Mouse (Mus musculus) hindbrain, embryonic 14.5 days (tissue): ENCODE measurements at regions not wholly inside any gene's neighbourhood (a gene's known extent, or its start where the extent isn't known, plus 50 kb on each side); places are given as distances from the start of the nearest gene placed in this dataset.
A peak's percentile ranks its signal among the peaks of the same experiment; 100 is the strongest.

ENCODE experiments used
- ATAC-seq: fragments of 200-750 bp; cut with Nextera tagmentation; 2 replicates; pipeline ENCODE4 v1.8.0; 2017; ENCODE audit warnings: moderate number of reproducible peaks, mild to moderate bottlenecking, moderate TSS enrichment, moderate library complexity; ENCODE audit not compliant: low FRiP score
- DNase-seq: peaks from one replicate; pipeline ENCODE4 v3.0.0-alpha.2; 2015; ENCODE audit warnings: low spot score
- H3K27ac ChIP-seq: fragments of 300-500 bp; sonication (generic); 2 replicates; pipeline ENCODE4 v1.5.1; 2014; ENCODE audit warnings: mild to moderate bottlenecking, moderate library complexity
- H3K27me3 ChIP-seq: fragments of 300-500 bp; sonication (generic); 2 replicates; pipeline ENCODE4 v1.6.1; 2014; ENCODE audit warnings: mild to moderate bottlenecking, low read length, mixed read lengths; ENCODE audit not compliant: control insufficient read depth, insufficient read depth
- H3K36me3 ChIP-seq: fragments of 300-500 bp; sonication (generic); replicated peaks from 2 replicates; pipeline ENCODE4 v1.6.1; 2014; ENCODE audit not compliant: control insufficient read depth, insufficient read depth
- H3K4me1 ChIP-seq: fragments of 300-500 bp; sonication (generic); replicated peaks from 2 replicates; pipeline ENCODE4 v1.6.1; 2014; ENCODE audit warnings: antibody characterized with exemption, low read length, mixed read lengths; ENCODE audit not compliant: control insufficient read depth, insufficient read depth
- H3K4me2 ChIP-seq: fragments of 300-500 bp; sonication (generic); replicated peaks from 2 replicates; pipeline ENCODE4 v1.6.1; 2014; ENCODE audit warnings: mild to moderate bottlenecking, moderate library complexity
- H3K4me3 ChIP-seq: fragments of 300-500 bp; sonication (generic); replicated peaks from 2 replicates; pipeline ENCODE4 v1.5.1; 2014; ENCODE audit warnings: mild to moderate bottlenecking, low read length
- H3K9ac ChIP-seq: fragments of 300-500 bp; sonication (generic); 2 replicates; pipeline ENCODE4 v1.6.1; 2014
- H3K9me3 ChIP-seq: fragments of 300-500 bp; sonication (generic); 2 replicates; pipeline ENCODE4 v1.6.1; 2016; ENCODE audit warnings: low read length; ENCODE audit not compliant: control insufficient read depth
- WGBS: fragments of 180-500 bp; shearing (Covaris S2); extraction: QIAGEN DNeasy Blood & Tissue Kit; methylation state at CpG from one replicate; pipeline ENCODE4 v1.1.7; 2014; 5-methylcytosine and 5-hydroxymethylcytosine counted together

DNA sequence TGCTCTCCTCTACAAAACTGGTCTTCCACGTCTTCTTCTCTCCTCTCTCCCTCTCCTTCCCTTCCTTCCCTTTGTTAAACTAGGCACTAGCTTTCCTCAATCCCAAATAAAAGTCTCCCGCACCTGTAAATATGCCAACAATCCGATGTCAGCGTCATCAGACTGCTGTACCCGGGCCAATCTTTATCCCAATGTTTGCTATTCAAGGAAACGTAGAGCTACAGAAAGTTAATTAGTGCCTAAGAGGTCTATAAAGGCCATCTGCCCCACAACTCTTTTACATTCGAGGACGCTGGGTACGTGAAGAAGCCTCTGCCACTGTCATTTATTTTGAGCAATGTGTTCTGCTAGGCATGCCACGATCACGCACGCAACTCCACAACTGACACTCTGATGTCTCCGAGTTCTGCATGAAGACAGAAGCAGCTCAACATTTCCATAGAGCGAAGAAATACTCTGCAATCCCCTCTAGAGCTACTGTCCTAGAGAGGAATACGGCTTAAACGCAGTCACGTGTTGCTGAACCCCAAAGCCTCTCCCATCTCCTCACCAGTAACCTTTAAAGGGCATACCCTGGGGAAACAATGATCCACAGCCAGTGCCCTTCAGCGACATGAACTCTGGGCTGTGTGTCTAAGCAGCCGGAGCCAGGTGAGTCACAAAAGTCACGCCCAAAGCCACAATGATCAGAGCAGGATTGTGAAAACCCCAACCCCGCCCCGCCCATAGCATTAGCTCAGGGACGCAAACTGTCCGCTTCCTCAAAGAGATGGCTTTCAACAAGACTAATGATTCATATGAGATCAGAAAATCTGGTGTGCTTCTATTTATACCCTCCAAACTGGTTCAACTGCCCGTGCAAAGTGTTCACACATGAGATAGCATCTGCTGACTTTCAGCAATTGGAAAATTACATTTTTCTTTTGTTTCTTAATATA lies 510.9 kb upstream of the Gm10131 start:
- DNase-seq (no peak), ATAC-seq (no peak)
- 77% methylated on average over 25 of the region's 25 CpGs for WGBS
- Histone ChIP-seq H3K9ac (no peak overlapping the region), H3K4me3 (no peak overlapping the region), H3K27ac (no peak overlapping the region), H3K4me2 (no peak overlapping the region), H3K36me3 (no peaks in the 10 kb centered on the region), H3K4me1 (no peaks in the 10 kb centered on the region), H3K27me3 (no peaks in the 10 kb centered on the region), H3K9me3 (no peaks in the 10 kb centered on the region)

- no peaks in the 10 kb centered on the region for H3K4me1 ChIP-seq
- 47% methylated on average over 5 of the region's 5 CpGs for WGBS
- no peak overlapping the region for H3K4me2 ChIP-seq
- no peak overlapping the region for H3K4me3 ChIP-seq
- no peak overlapping the region for H3K27ac ChIP-seq
- H3K36me3 ChIP-seq, result no peaks in the 10 kb centered on the region
- no peak overlapping the region for H3K9ac ChIP-seq
- no peaks in the 10 kb centered on the region for H3K27me3 ChIP-seq
- ATAC-seq (no peak), DNase-seq (no peak)
- H3K9me3 ChIP-seq, result no peaks in the 10 kb centered on the region
Observed at GRCm38 (mm10) chr8:34618046-34618445, 506.5 kb upstream of the Gm10131 start.

DNA sequence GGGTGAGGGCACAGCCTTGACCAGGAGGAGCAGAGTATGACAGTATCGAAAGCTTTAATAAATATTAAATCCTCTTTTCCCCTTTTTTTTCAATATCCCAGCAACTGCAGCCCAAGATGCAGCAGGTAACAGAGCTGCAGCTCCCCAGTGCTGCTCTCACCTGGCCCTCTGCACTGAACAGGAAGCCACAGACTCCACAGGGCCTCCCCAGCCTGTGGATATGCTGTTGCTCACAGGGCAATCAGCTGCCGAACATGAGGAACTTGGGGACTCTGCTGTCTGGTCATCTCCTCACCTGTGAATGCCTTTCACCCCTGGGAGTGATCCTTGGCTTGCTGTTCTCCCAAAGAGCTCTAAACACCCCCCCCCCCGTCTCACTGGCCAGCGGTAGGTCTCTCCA lies 503.4 kb upstream of the Gm10131 start:
- ATAC-seq, result no peak
- Histone ChIP-seq H3K36me3 (no peaks in the 10 kb centered on the region), H3K27ac (no peak overlapping the region), H3K4me1 (no peaks in the 10 kb centered on the region), H3K4me2 (no peak overlapping the region), H3K4me3 (no peak overlapping the region), H3K27me3 (no peaks in the 10 kb centered on the region), H3K9me3 (no peaks in the 10 kb centered on the region), H3K9ac (no peak overlapping the region)
- no peak for DNase-seq
- 83% methylated on average over 4 of the region's 4 CpGs for WGBS

DNA sequence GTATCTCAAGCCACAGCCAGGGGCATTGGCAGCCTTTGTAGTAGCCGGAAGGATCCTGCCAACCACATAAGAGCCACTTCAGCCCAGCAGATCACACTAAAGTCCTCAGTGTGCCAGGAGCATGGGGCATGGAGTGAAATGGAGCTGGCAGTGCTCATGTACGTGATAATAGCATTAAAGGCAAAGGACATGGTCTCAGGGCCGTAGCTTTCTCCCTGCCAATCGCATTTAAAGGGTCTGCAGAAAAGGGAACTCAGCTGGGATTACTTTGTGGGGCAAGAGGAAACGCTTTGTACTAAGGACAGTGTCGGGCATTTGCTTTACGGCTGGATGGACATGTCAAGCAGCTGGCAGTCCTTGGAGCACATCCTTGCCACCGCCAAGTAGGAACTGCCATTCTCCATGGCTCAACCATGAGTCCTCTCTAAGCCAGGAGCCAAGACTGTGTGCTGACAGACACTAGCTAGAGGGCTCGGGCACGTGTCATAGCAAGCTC lies 502.5 kb upstream of the Gm10131 start:
- Histone ChIP-seq H3K4me1 (no peaks in the 10 kb centered on the region), H3K27me3 (no peaks in the 10 kb centered on the region), H3K9ac (no peak overlapping the region), H3K4me2 (no peak overlapping the region), H3K36me3 (no peaks in the 10 kb centered on the region), H3K4me3 (no peak overlapping the region), H3K27ac (no peak overlapping the region), H3K9me3 (no peaks in the 10 kb centered on the region)
- peak; percentile 48; the same call in 1 of the 2 replicates for ATAC-seq
- no peak for DNase-seq
- 59% methylated on average over 10 of the region's 10 CpGs for WGBS

DNA sequence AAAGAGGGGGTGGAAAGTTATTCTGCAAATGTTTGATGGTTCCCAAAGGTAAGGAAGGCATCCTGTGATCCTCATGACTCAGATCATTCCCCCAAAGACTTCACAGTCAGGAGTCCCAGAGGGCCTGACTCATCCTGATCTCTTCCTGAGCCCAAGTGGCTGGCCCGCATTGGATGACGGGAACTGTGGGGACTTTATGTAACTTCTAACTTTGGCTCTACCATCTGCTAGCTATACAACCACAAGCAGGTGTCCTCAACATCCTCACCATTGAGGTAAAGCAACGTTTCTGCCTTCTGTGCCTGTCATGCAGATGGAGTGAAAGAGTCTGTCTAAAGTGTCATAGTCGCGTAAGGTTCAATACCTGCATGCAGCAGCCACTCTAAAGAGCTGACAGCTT lies 501.6 kb upstream of the Gm10131 start:
- no peak overlapping the region for H3K27ac ChIP-seq
- H3K9ac ChIP-seq, result no peak overlapping the region
- H3K36me3 ChIP-seq, result no peaks in the 10 kb centered on the region
- H3K4me2 ChIP-seq, result no peak overlapping the region
- no peaks in the 10 kb centered on the region for H3K27me3 ChIP-seq
- no peak for ATAC-seq
- no peaks in the 10 kb centered on the region for H3K4me1 ChIP-seq
- 89% methylated on average over 5 of the region's 5 CpGs for WGBS
- no peaks in the 10 kb centered on the region for H3K9me3 ChIP-seq
- H3K4me3 ChIP-seq, result no peak overlapping the region
- no peak for DNase-seq

DNA sequence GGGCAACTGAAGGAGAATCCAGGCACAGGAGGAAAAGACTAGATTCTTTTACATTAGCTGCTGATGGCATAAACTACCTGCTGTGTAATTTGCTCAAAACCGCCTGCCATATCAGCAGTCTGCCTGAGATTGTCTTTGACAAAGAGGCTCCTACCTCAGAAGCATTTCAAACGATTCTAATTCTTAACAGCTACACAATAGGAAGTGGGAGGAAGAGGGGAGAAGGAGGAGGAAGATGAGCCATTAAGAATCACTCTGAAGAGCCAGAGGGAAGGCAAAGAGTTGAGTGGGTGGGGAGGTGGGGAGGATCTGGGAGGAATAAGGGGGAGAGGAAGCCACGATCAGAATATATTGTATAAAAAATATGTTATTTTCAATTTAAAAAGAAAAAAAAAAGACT lies 500.9 kb upstream of the Gm10131 start:
- DNase-seq (no peak), ATAC-seq (no peak)
- Histone ChIP-seq H3K36me3 (no peaks in the 10 kb centered on the region), H3K4me1 (no peaks in the 10 kb centered on the region), H3K4me2 (no peak overlapping the region), H3K9me3 (no peaks in the 10 kb centered on the region), H3K9ac (no peak overlapping the region), H3K4me3 (no peak overlapping the region), H3K27ac (no peak overlapping the region), H3K27me3 (no peaks in the 10 kb centered on the region)
- WGBS, result 63% methylated on average over 3 of the region's 3 CpGs

DNA sequence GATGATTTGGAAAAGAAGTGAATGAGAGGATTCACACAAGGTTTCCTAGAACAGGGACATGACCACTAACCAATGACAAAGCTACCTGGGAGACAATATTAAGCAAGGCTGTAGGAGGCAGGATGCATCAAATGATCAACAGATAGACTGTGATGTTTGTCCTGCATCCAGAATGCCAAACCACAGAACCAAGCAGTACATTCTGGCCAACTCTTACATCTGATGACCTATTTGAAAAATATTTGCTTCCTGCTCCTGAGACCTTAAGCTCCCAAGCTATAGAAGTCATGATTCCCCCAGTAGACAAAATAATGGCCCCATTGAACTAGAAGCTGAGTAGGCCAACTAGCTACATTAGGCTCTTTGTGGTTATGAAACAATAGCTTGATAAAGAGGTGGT lies 498.6 kb upstream of the Gm10131 start:
- Histone ChIP-seq H3K9me3 (no peaks in the 10 kb centered on the region), H3K36me3 (no peaks in the 10 kb centered on the region), H3K4me2 (no peak overlapping the region), H3K4me3 (no peak overlapping the region), H3K27me3 (no peaks in the 10 kb centered on the region), H3K27ac (no peak overlapping the region), H3K9ac (no peak overlapping the region), H3K4me1 (no peaks in the 10 kb centered on the region)
- ATAC-seq (no peak), DNase-seq (no peak)

DNA sequence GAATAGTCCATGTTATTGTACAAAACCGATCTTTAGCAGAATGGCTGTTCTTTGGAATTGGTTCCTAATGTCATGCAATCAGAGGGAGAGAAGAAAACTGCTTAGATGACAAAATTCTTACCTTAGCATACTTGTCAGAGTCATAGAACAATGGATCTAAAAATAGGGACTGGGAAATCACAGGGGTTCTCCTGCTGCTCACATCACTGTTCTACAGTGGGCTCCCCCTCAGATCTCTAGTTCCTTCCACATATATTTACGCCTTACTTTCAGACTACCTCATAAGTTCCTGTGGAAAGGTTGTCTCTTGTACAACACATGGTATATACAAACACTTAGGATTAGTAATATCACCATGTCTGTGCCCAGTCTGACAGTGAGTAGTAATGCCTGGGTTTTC lies 495.9 kb upstream of the Gm10131 start:
- no peak overlapping the region for H3K27ac ChIP-seq
- H3K4me3 ChIP-seq, result no peak overlapping the region
- no peak for DNase-seq
- no peak for ATAC-seq
- no peak overlapping the region for H3K9ac ChIP-seq
- H3K27me3 ChIP-seq, result no peaks in the 10 kb centered on the region
- H3K36me3 ChIP-seq, result no peaks in the 10 kb centered on the region
- H3K4me1 ChIP-seq, result no peaks in the 10 kb centered on the region
- 97% methylated on average over 2 of the region's 2 CpGs for WGBS
- no peaks in the 10 kb centered on the region for H3K9me3 ChIP-seq
- H3K4me2 ChIP-seq, result no peak overlapping the region

GRCm38 (mm10) chr8:34605031-34605430 lies 493.5 kb upstream of the Gm10131 start:
- H3K27me3 ChIP-seq, result no peaks in the 10 kb centered on the region
- no peak overlapping the region for H3K27ac ChIP-seq
- H3K4me1 ChIP-seq, result no peaks in the 10 kb centered on the region
- ATAC-seq, result no peak
- H3K4me3 ChIP-seq, result no peak overlapping the region
- no peak for DNase-seq
- 91% methylated on average over 2 of the region's 2 CpGs for WGBS
- no peaks in the 10 kb centered on the region for H3K36me3 ChIP-seq
- H3K4me2 ChIP-seq, result no peak overlapping the region
- no peaks in the 10 kb centered on the region for H3K9me3 ChIP-seq
- no peak overlapping the region for H3K9ac ChIP-seq
